ENCODE assay signal across 8 mouse cellular contexts in the genomic region with DNA sequence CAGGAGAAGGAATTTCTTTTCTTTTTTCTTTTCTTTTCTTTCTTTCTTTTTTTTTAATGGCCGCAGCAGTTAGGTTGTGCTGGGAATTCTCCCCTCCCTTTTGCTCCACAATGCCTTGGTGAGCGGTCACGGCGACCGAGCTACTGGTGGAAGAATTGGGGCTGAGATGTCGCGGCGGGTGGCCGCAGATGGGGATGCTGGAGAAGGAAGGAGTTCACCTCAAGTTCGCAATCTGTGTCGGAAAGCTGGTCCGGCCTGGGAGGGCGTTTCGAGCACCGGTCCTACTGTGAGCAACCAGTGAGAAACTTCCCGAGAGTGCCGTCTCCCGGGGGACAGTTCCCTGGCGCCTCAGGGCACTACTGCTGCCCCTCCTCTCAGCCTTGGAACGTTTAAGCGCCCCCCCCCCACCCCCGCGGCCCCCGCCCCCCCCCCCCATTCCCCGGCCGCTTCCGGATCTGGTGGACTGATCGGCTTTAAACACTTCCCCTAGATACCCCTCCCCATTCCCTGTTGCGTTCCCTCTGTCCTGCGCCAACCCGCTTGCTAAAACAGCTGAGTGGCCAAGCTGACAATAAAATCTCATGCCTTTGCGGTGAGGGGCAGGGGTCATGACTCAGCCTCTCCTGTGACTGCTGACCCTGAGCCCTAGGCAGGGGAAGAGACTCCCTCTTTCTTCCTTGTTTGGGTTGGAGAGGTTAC. TPM values are rescaled to one million over a fixed set of nuclear protein-coding genes. Genes with fewer than 3 reads are reported as not detected.
A peak's percentile ranks its signal among the peaks of the same experiment; 100 is the strongest.
DNase-seq lines count a peak whose midpoint lies in the region; TF ChIP-seq lines count a peak whose summit lies in the region.

No protein-coding gene starts in this region.

- peaks cover 32% of the 10 kb centered on the region for H3K36me3 ChIP-seq in midbrain, embryonic 10.5 days
- peaks cover 18% of the 10 kb centered on the region for H3K36me3 ChIP-seq in thymus, adult 2 months (ENCODE audit: control insufficient read depth, insufficient read depth, low read length)

- no peaks in the 10 kb centered on the region for H3K27me3 ChIP-seq in midbrain, embryonic 10.5 days (ENCODE audit: low read depth, poor library complexity, severe bottlenecking)
- H3K27me3 ChIP-seq in thymus, adult 2 months (ENCODE audit: control insufficient read depth, insufficient read depth, low read length), result no peaks in the 10 kb centered on the region

- DNase-seq in gastrocnemius, adult 2 months, result no peak
- no peak for DNase-seq in gastrocnemius, adult 8-10 months (ENCODE audit: low spot score in 2 of 2)
- peak; percentile 9 to 24 for DNase-seq in urinary bladder, adult 18-20 months (ENCODE audit: low spot score in 2 of 2)
- DNase-seq in urinary bladder, postnatal 10 days (ENCODE audit: low spot score), result no peak
- DNase-seq in heart, postnatal 4 days, result peak; percentile 29
- peak; percentile 63 for DNase-seq in midbrain, embryonic 10.5 days (ENCODE audit: low spot score)
- DNase-seq in adipocyte (ENCODE audit: low spot score), result no peak
- DNase-seq in thymus, adult 2 months, result no peak

- intact Hi-C loops in gastrocnemius, adult 2 months (cut with DNase I), result loop anchor here (2.0 to 5.0 kb wide), 2 partner anchors 32 to 33 kb away; a partner anchor contains a TSS

- H3K4me1 ChIP-seq in midbrain, embryonic 10.5 days, result peaks cover 59% of the 10 kb centered on the region
- H3K4me1 ChIP-seq in thymus, adult 2 months (replicated peaks; ENCODE audit: control insufficient read depth, insufficient read depth, low read length), result peaks cover 29% of the 10 kb centered on the region

- H3K27ac ChIP-seq in gastrocnemius, adult 2 months, result peak overlapping the region; percentile 76
- H3K27ac ChIP-seq in midbrain, embryonic 10.5 days (replicated peaks), result peak overlapping the region; percentile 98
- H3K27ac ChIP-seq in thymus, adult 2 months (ENCODE audit: control insufficient read depth, insufficient read depth, low read length), result no peak overlapping the region

- no peak for TF ChIP-seq CTCF in gastrocnemius, adult 2 months (IDR thresholded peaks at IDR 0.05)
- no peak for TF ChIP-seq CTCF in thymus, adult 2 months (IDR thresholded peaks at IDR 0.05; ENCODE audit: borderline replicate concordance, control insufficient read depth, extremely low read depth, insufficient read depth, low read length, poor library complexity)

- WGBS in midbrain, embryonic 10.5 days, result under 1% methylated on average over 25 of the region's 32 CpGs
- 74% methylated on average over 30 of the region's 32 CpGs for WGBS in thymus, adult 2 months

- no peaks in the 10 kb centered on the region for H3K9me3 ChIP-seq in midbrain, embryonic 10.5 days (replicated peaks)

- TF ChIP-seq POLR2A in thymus, adult 2 months (IDR thresholded peaks at IDR 0.05; ENCODE audit: control insufficient read depth, extremely low read depth, insufficient read depth, low read length, poor library complexity), result no peak

- H3K4me3 ChIP-seq in gastrocnemius, adult 2 months, result peak overlapping the region; percentile 69
- H3K4me3 ChIP-seq in midbrain, embryonic 10.5 days, result peak overlapping the region; percentile 84
- H3K4me3 ChIP-seq in thymus, adult 2 months (ENCODE audit: control insufficient read depth, insufficient read depth, low read length), result no peak overlapping the region

RNA-seq across cellular contexts. Expression of a gene that starts 35.9 kb away (rescaled TPM):
- 10 to 100 TPM; 23.8 to 27.3 TPM for total RNA-seq in gastrocnemius, adult 2 months (2021)
- 10 to 100 TPM; 18.0 to 25.7 (median 21.4) TPM for total RNA-seq in gastrocnemius, adult 8-10 months (2022)
- 10 to 100 TPM; 50.6 to 58.0 TPM for total RNA-seq in heart, postnatal 4 days (2021)
- 23.4 and 23.9 TPM in 2 replicates for polyA plus RNA-seq in midbrain, embryonic 10.5 days (2016; fragmentation: Nextera tagmentation; extraction: Ambion mirVana)
- polyA plus RNA-seq in thymus, adult 2 months (2012; rRNA removed), result 205 and 240 TPM in 2 replicates

Comparison
In these comparisons a context has a peak if more than half of its experiments do, and no peak if none do; other contexts are left out.
1. DNase-seq: peak in urinary bladder, adult 18-20 months (2 of 2), heart, postnatal 4 days (single experiment) and midbrain, embryonic 10.5 days (single experiment); none in gastrocnemius, adult 2 months (single experiment), gastrocnemius, adult 8-10 months (0 of 2), urinary bladder, postnatal 10 days (single experiment), adipocyte (single experiment) and thymus, adult 2 months (single experiment).